In genomic region chr2:80870046-80870445, GRCm38 (mm10) we compare ENCODE assay signal across 22 mouse cellular contexts.
A peak's percentile ranks its signal among the peaks of the same experiment; 100 is the strongest.
DNase-seq lines count a peak whose midpoint lies in the region; ATAC-seq and TF ChIP-seq lines count a peak whose summit lies in the region.
"Had no signal": no experiment of that assay in that cellular context is flagged by ENCODE, and none has a peak within 500 bp of the region (broad histone marks: within the 10 kb centered on the region; RNA-seq: fewer than 3 reads in every experiment).

No protein-coding gene starts in this region.

- H3K4me3 ChIP-seq in forebrain, postnatal 0 days (ENCODE audit: low read depth, low read length), result peak overlapping the region; percentile 18
- H3K4me3 ChIP-seq in forebrain, embryonic 11.5 days (ENCODE audit: low read depth, low read length), result no peak overlapping the region
- H3K4me3 ChIP-seq: embryonic facial prominence, embryonic 15.5 days; heart, adult 2 months; heart, embryonic 15.5 days; neural tube, embryonic 13.5 days had no signal

- ATAC-seq in forebrain, postnatal 0 days, result no peak
- ATAC-seq in forebrain, embryonic 11.5 days (replicated peaks; ENCODE audit: low FRiP score), result no peak

- DNase-seq in forebrain, postnatal 0 days, result no peak
- DNase-seq in forebrain, embryonic 11.5 days (ENCODE audit: low spot score), result no peak
- peak; percentile 5 to 17 for DNase-seq in left cerebral cortex, adult 18-20 months (ENCODE audit: low spot score in 2 of 2)
- DNase-seq in left cerebral cortex, postnatal 36 days (ENCODE audit: low spot score in 2 of 2), result no peak
- peak; percentile 30 for DNase-seq in ovary, postnatal 36 days (ENCODE audit: low spot score)
- no peak for DNase-seq in ovary, adult 18-20 months (ENCODE audit: low spot score)
- peak; percentile 49 for DNase-seq in testis, postnatal 10 days (ENCODE audit: low spot score)
- DNase-seq in adrenal gland, adult 18-20 months (ENCODE audit: low spot score in 2 of 2), result no peak
- DNase-seq: adrenal gland, adult 2 months; gastrocnemius, postnatal 14 days; heart, adult 2 months; heart, postnatal 4 days; kidney, adult 9 months; kidney, postnatal 25 days; lung, adult 18-20 months; right cerebral cortex, postnatal 14 days; spleen, adult 18-20 months; thymus, adult 2 months had no signal

- intact Hi-C loops in left cerebral cortex, postnatal 36 days (cut with DNase I), result no loop called here

- H3K4me2 ChIP-seq in forebrain, postnatal 0 days (ENCODE audit: low read depth), result peak overlapping the region; percentile 31
- no peak overlapping the region for H3K4me2 ChIP-seq in forebrain, embryonic 11.5 days (ENCODE audit: low read depth, low read length, severe bottlenecking)
- H3K4me2 ChIP-seq: embryonic facial prominence, embryonic 15.5 days; heart, embryonic 15.5 days; liver, embryonic 11.5 days; neural tube, embryonic 13.5 days had no signal

- H3K27me3 ChIP-seq in forebrain, postnatal 0 days (ENCODE audit: insufficient read depth, low read length), result no peaks in the 10 kb centered on the region
- H3K27me3 ChIP-seq in forebrain, embryonic 11.5 days (ENCODE audit: control insufficient read depth, insufficient read depth, low read length), result no peaks in the 10 kb centered on the region
- H3K27me3 ChIP-seq: embryonic facial prominence, embryonic 15.5 days; heart, embryonic 15.5 days; neural tube, embryonic 13.5 days had no signal

- 54% methylated on average over 8 of the region's 9 CpGs for WGBS in forebrain, postnatal 0 days
- 84% methylated on average over 8 of the region's 9 CpGs for WGBS in forebrain, embryonic 11.5 days

- no peaks in the 10 kb centered on the region for H3K4me1 ChIP-seq in forebrain, postnatal 0 days (ENCODE audit: insufficient read depth)
- H3K4me1 ChIP-seq in forebrain, embryonic 11.5 days (replicated peaks; ENCODE audit: control insufficient read depth, insufficient read depth, low read length), result no peaks in the 10 kb centered on the region
- H3K4me1 ChIP-seq: embryonic facial prominence, embryonic 15.5 days; heart, embryonic 15.5 days; neural tube, embryonic 13.5 days had no signal

- H3K27ac ChIP-seq in forebrain, postnatal 0 days (ENCODE audit: low read depth, low read length), result no peak overlapping the region
- no peak overlapping the region for H3K27ac ChIP-seq in forebrain, embryonic 11.5 days (ENCODE audit: low read depth, low read length)
- H3K27ac ChIP-seq: embryonic facial prominence, embryonic 15.5 days; heart, adult 2 months; heart, embryonic 15.5 days; neural tube, embryonic 13.5 days had no signal

- no peaks in the 10 kb centered on the region for H3K9me3 ChIP-seq in forebrain, postnatal 0 days (ENCODE audit: low read length)
- no peaks in the 10 kb centered on the region for H3K9me3 ChIP-seq in forebrain, embryonic 11.5 days (ENCODE audit: control insufficient read depth, low read length)
- H3K9me3 ChIP-seq: embryonic facial prominence, embryonic 15.5 days; heart, embryonic 15.5 days; neural tube, embryonic 13.5 days had no signal

- no peaks in the 10 kb centered on the region for H3K36me3 ChIP-seq in forebrain, postnatal 0 days (ENCODE audit: insufficient read depth)
- H3K36me3 ChIP-seq in forebrain, embryonic 11.5 days (ENCODE audit: control insufficient read depth, insufficient read depth, low read length), result no peaks in the 10 kb centered on the region
- H3K36me3 ChIP-seq: embryonic facial prominence, embryonic 15.5 days; heart, embryonic 15.5 days; neural tube, embryonic 13.5 days had no signal

- no peak for TF ChIP-seq CTCF in forebrain, postnatal 0 days (IDR thresholded peaks at IDR 0.05; ENCODE audit: low read depth)

- peak overlapping the region; percentile 18; the same call in 1 of the 2 replicates for H3K9ac ChIP-seq in forebrain, postnatal 0 days
- no peak overlapping the region for H3K9ac ChIP-seq in forebrain, embryonic 11.5 days (ENCODE audit: low read length)
- H3K9ac ChIP-seq: embryonic facial prominence, embryonic 15.5 days; heart, embryonic 15.5 days; neural tube, embryonic 13.5 days had no signal

Comparison
In these comparisons a context has a peak if more than half of its experiments do, and no peak if none do; other contexts are left out.
1. DNase-seq: peak in left cerebral cortex, adult 18-20 months (2 of 2), ovary, postnatal 36 days (single experiment) and testis, postnatal 10 days (single experiment); none in forebrain, postnatal 0 days (single experiment), forebrain, embryonic 11.5 days (single experiment), left cerebral cortex, postnatal 36 days (0 of 2), ovary, adult 18-20 months (single experiment) and adrenal gland, adult 18-20 months (0 of 2).